Mouse (Mus musculus) thymus, adult 2 months (tissue): ENCODE data around the gene Snx8.

Experiments used
- CTCF ChIP-seq: fragments of 200-500 bp; IDR thresholded peaks from 2 replicates; pipeline ENCODE4 v1.5.1; 2012; ENCODE audit warnings: mild to moderate bottlenecking, control low read depth, low read length, moderate library complexity, borderline replicate concordance; ENCODE audit not compliant: control insufficient read depth, poor library complexity, insufficient read depth; ENCODE audit errors: extremely low read depth
- POLR2A ChIP-seq: fragments of 200-500 bp; IDR thresholded peaks from 2 replicates; pipeline ENCODE4 v1.6.1; 2012; ENCODE audit warnings: mild to moderate bottlenecking, low read length, control low read depth, moderate library complexity; ENCODE audit not compliant: control insufficient read depth, poor library complexity, insufficient read depth; ENCODE audit errors: extremely low read depth

DNA sequence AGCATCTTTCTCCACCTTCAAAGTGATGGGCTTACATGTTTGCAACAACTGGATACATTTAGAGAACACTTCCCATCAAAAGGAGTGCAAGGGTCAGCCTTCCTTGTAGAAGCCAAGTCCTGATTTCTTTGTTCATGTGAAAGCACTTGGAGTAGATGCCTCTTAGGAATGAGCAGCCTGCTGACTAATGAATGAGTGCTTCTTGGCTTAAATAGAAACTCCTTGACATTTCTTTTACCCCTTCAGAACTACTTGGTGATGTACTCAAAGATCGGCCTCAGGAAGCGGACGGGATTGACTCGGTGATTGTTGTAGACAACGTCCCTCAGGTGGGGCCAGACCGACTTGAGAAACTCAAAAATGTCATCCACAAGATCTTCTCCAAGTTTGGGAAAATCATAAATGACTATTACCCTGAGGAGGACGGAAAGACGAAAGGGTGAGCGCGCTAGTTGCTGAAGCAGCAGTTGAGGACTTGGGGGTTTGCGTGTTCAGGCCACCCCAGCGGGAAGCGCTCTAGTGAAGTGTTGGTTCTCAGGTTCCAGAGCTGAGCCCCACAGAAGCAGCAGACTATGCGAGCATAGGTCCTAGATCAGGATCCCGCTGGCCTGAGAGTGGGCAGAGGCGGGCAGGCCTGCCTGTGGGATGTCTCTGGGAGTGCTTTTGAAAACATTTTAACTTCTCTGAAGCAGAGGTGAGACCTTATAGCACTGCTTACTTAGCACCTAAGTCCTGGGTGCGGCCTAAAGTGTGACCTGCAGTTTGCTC, 36.1 kb upstream of the Snx8 start:
- TF ChIP-seq CTCF (no peak), POLR2A (no peak)
